Mouse (Mus musculus) C2C12 (cell line): Measurements from ENCODE around the gene Mpp3. TPM values are rescaled to one million over a fixed set of nuclear protein-coding genes. Genes with fewer than 3 reads are reported as not detected.

Source experiments
- H3K27me3 ChIP-seq: one replicate; pipeline ENCODE4 v1.6.1; 2011; ENCODE audit not compliant: control insufficient read depth, insufficient read depth, insufficient read length
- H3K36me3 ChIP-seq: one replicate; pipeline ENCODE4 v1.6.1; 2011; ENCODE audit not compliant: control insufficient read depth, insufficient read depth
- H3K4me3 ChIP-seq: one replicate; pipeline ENCODE4 v1.5.1; 2011; ENCODE audit warnings: mild to moderate bottlenecking, control low read depth; ENCODE audit not compliant: poor library complexity, insufficient read depth, severe bottlenecking
- H3K79me2 ChIP-seq: one replicate; pipeline ENCODE4 v1.6.1; 2011; ENCODE audit not compliant: control insufficient read depth, insufficient read depth
- H3K79me3 ChIP-seq: one replicate; pipeline ENCODE4 v1.6.1; 2011; ENCODE audit warnings: low read depth, control low read depth
- H3ac ChIP-seq: one replicate; pipeline ENCODE3; 2011; ENCODE audit warnings: low read depth; ENCODE audit not compliant: control insufficient read depth, insufficient read length
- CEBPB ChIP-seq: IDR thresholded peaks from one replicate; pipeline ENCODE4 v1.6.1; 2011; ENCODE audit warnings: low read depth, mild to moderate bottlenecking, control low read depth, moderate library complexity
- CTCF ChIP-seq: IDR thresholded peaks from one replicate; pipeline ENCODE4 v1.5.1; 2011; ENCODE audit not compliant: control insufficient read depth, insufficient read depth, insufficient read length
- FOSL1 ChIP-seq: IDR thresholded peaks from one replicate; pipeline ENCODE4 v1.8.0; 2011; ENCODE audit warnings: mild to moderate bottlenecking, low read length; ENCODE audit not compliant: poor library complexity, insufficient read depth, severe bottlenecking
- MAX ChIP-seq: IDR thresholded peaks from one replicate; pipeline ENCODE4 v1.6.1; 2011; ENCODE audit warnings: mild to moderate bottlenecking, control low read depth
- MYOD1 ChIP-seq: IDR thresholded peaks from one replicate; pipeline ENCODE4 v1.6.1; 2011; ENCODE audit warnings: low read depth; ENCODE audit not compliant: control insufficient read depth, insufficient read length
- MYOG ChIP-seq: IDR thresholded peaks from one replicate; pipeline ENCODE4 v1.6.1; 2011; ENCODE audit not compliant: control insufficient read depth, insufficient read length; ENCODE audit errors: extremely low read depth
- USF1 ChIP-seq: IDR thresholded peaks from one replicate; pipeline ENCODE4 v1.6.1; 2011; ENCODE audit warnings: low read depth, mild to moderate bottlenecking, control low read depth, moderate library complexity
- polyA plus RNA-seq: library from polyadenylated mRNA; unstranded; fragments of >200 nt; fragmentation: generic; extraction: Trizol; gene quantifications from one replicate; pipeline ENCODE4 v1.2.1, GENCODE M21; 2012; ENCODE audit warnings: missing spikeins

Gene Mpp3
- polyA plus RNA-seq, 1 experiment = 0.14 TPM

DNA sequence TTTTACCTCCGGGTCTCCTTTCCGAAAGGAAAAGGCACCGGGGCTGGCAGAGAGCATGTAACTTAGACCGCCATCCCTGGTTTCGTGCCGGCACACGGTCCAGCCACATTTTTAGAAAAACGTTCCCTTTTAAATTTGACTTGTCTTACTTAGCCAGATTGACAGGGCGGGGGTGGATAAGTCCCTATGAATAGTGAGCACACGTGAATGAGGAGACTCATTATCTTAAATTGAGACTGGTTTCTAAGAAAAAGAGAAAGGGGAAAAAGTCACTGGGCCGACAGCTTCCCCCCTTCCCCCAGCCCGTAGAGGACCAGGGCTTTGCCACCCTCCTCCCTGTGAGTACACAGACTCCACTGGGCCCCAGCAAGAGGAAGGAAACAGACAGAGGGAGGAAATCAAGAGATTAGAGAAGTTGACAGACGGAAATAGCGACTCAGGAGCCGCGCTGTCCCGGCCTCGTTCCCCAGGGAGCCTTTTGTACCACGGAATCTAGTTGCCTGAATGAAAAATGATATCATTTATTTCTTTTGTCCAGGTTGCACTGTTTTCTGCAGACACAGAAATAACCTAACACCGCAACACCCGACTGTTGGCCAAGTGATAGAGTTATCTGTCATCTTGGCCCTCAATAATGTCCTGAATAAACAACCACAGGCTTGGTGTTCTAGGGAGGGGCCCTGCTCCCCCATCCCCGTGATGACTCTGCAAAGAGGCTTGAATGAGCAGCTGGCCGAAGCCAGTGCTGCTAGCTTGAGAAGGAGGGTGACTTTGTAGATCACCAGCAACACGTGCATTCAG lies 75.5 kb downstream of the Mpp3 start:
- no peaks in the 10 kb centered on the region for H3K36me3 ChIP-seq
- peaks cover 74% of the 10 kb centered on the region for H3K27me3 ChIP-seq
- TF ChIP-seq MAX = peak; percentile 25
- TF ChIP-seq MYOD1 = peak; percentile 78
- no peak for TF ChIP-seq MYOG
- H3K79me2 ChIP-seq = no peaks in the 10 kb centered on the region
- no peaks in the 10 kb centered on the region for H3K79me3 ChIP-seq
- H3ac ChIP-seq = no peak overlapping the region
- H3K4me3 ChIP-seq = no peak overlapping the region

DNA sequence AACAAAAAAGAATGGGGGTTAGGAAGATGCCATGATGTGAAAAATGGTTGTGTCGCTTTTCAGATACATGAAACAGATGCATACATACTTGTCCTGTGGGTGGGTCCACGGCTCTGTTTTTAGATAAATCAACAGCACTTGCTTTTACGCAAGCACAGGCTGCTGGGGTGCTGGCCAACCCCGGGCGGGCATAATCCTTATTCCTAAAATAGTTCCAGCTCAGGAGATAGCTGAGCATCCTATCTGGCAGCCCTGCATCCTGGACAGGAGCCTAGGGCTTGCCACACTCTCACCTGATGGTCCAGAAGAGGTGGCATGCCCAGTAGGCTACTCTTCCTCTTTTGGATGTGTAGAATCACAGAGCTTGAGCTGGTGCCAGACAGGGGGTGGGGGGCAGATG lies 78.2 kb downstream of the Mpp3 start:
- Histone ChIP-seq H3K27me3 (peaks cover 58% of the 10 kb centered on the region), H3K79me3 (no peaks in the 10 kb centered on the region), H3K79me2 (no peaks in the 10 kb centered on the region), H3K4me3 (no peak overlapping the region), H3ac (no peak overlapping the region), H3K36me3 (no peaks in the 10 kb centered on the region)
- TF ChIP-seq CTCF = no peak
- TF ChIP-seq MAX = no peak
- no peak for TF ChIP-seq MYOG
- no peak for TF ChIP-seq MYOD1
- TF ChIP-seq FOSL1 = no peak
- no peak for TF ChIP-seq CEBPB
- no peak for TF ChIP-seq USF1

Other genes with a start within 250 kb of the Mpp3 start
- gene Etv4, start 243.1 kb downstream of the Mpp3 start, polyA plus RNA-seq = 67.5 TPM
- 0.02 TPM for gene Meox1, start 134.1 kb downstream of the Mpp3 start, polyA plus RNA-seq
- 0.02 TPM for gene Sost, start 61.4 kb downstream of the Mpp3 start, polyA plus RNA-seq
- gene Cfap97d1, start 44.2 kb downstream of the Mpp3 start, polyA plus RNA-seq = not detected
- 32.0 TPM for gene Dusp3, start 41.4 kb downstream of the Mpp3 start, polyA plus RNA-seq
- not detected for gene Cd300lg, start 13.0 kb upstream of the Mpp3 start, polyA plus RNA-seq
- gene Mpp2, start 60.1 kb upstream of the Mpp3 start, polyA plus RNA-seq = 1.7 TPM
- not detected for gene Ppy, start 72.9 kb upstream of the Mpp3 start, polyA plus RNA-seq
- gene Pyy, start 79.4 kb upstream of the Mpp3 start, polyA plus RNA-seq = not detected
- not detected for gene Nags, start 117.1 kb upstream of the Mpp3 start, polyA plus RNA-seq
- gene Tmem101, start 127.9 kb upstream of the Mpp3 start, polyA plus RNA-seq = 25.1 TPM
- 43.0 TPM for gene Lsm12, start 156.8 kb upstream of the Mpp3 start, polyA plus RNA-seq
- gene G6pc3, start 161.2 kb upstream of the Mpp3 start, polyA plus RNA-seq = 40.4 TPM
- gene Hdac5, start 201.7 kb upstream of the Mpp3 start, polyA plus RNA-seq = 74.9 TPM
- 12.0 TPM for gene BC030867, start 220.4 kb upstream of the Mpp3 start, polyA plus RNA-seq
- not detected for gene Asb16, start 240.3 kb upstream of the Mpp3 start, polyA plus RNA-seq